Comparison of ENCODE assay signal across 16 mouse cellular contexts in the genomic region with DNA sequence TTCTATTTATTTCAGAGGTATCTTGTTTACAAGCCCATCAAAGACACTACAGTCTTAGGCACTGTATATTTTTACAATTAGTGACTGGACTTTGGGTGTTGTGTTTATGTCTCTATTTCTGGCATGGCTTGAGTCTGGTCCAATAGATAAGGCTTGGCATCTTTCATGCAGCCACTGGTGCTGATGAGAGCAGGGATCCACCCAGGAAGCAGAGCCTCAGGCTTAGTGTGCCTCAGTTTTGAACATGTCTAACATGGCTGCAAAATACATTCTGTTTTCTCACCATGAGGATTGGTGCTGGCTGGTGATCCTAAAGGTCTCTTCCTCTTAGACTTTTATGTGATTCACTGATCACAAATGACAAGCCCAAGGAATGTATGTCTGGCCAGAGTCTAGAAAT.
"Had no signal": no experiment of that assay in that cellular context is flagged by ENCODE, and none has a peak within 500 bp of the region (broad histone marks: within the 10 kb centered on the region; RNA-seq: fewer than 3 reads in every experiment).

No protein-coding gene starts in this region.

- H3K36me3 ChIP-seq: neural tube, embryonic 13.5 days; neural tube, embryonic 15.5 days; stomach, embryonic 15.5 days had no signal

- H3K4me3 ChIP-seq: neural tube, embryonic 13.5 days; neural tube, embryonic 15.5 days; stomach, embryonic 15.5 days had no signal

- DNase-seq: retina, postnatal 1 day; right cerebral cortex, adult 18-20 months; right cerebral cortex, postnatal 14 days; right cerebral cortex, postnatal 25 days; right cerebral cortex, postnatal 4 days; spleen, adult 18-20 months; thymus, adult 18-20 months; thymus, adult 2 months; thymus, postnatal 14 days; thymus, postnatal 25 days; thymus, postnatal 36 days; thymus, postnatal 4 days had no signal

- H3K4me2 ChIP-seq: neural tube, embryonic 13.5 days; neural tube, embryonic 15.5 days; stomach, embryonic 15.5 days had no signal

- H3K4me1 ChIP-seq: neural tube, embryonic 13.5 days; neural tube, embryonic 15.5 days; stomach, embryonic 15.5 days had no signal

- H3K27me3 ChIP-seq: neural tube, embryonic 13.5 days; neural tube, embryonic 15.5 days; stomach, embryonic 15.5 days had no signal

- H3K9ac ChIP-seq: neural tube, embryonic 13.5 days; neural tube, embryonic 15.5 days; stomach, embryonic 15.5 days had no signal

- H3K9me3 ChIP-seq: neural tube, embryonic 13.5 days; neural tube, embryonic 15.5 days; stomach, embryonic 15.5 days had no signal

- H3K27ac ChIP-seq: neural tube, embryonic 13.5 days; neural tube, embryonic 15.5 days; stomach, embryonic 15.5 days; stomach, postnatal 0 days had no signal
